Mouse (Mus musculus) urinary bladder, postnatal 0 days (tissue): Measurements from ENCODE around the gene Camp. TPM values are rescaled to one million over a fixed set of nuclear protein-coding genes. Genes with fewer than 3 reads are reported as not detected.

ENCODE experiments used
- microRNA-seq: library from miRNA; unstranded; fragments of <30 nt; microRNA quantifications from one replicate; pipeline ENCODE4, GENCODE M21; 2016
- polyA plus RNA-seq: library from polyadenylated mRNA; unstranded; fragments of >200 nt; fragmentation: Nextera tagmentation; extraction: Ambion mirVana; gene quantifications from 2 replicates; pipeline ENCODE4 v1.2.1, GENCODE M21; 2015

The Camp gene
- 0.64 and 1.2 TPM in 2 replicates for polyA plus RNA-seq

GRCm38 (mm10) chr9:109849312-109849758, at the start of gene Camp:
Camp (minus strand) TSS chr9:109849617.

GRCm38 (mm10) chr9:109874797-109875691, 25.6 kb upstream of the Camp start, which contains the start of gene Cdc25a:
Cdc25a (plus strand) TSS chr9:109875579.

GRCm38 (mm10) chr9:109832391-109833087, 16.9 kb downstream of the Camp start, which contains the start of gene Nme6:
Nme6 (plus strand) TSS chr9:109832749.

GRCm38 (mm10) chr9:109811980-109812379, 37.4 kb downstream of the Camp start, which contains the start of gene Spink8:
Spink8 (plus strand) TSS chr9:109812280.

Small RNA genes within 50 kb of the gene (microRNA-seq; reads per million reads assigned to microRNA genes)
- gene Mir7089: not detected

Other genes starting within 250 kb of the Camp start
- gene Fbxw24, start 223.6 kb downstream of the Camp start, polyA plus RNA-seq: 0.22 TPM in 1 of 2 replicates, not detected in the other
- 0.08 TPM in 1 of 2 replicates, not detected in the other for gene Fbxw25, start 185.0 kb downstream of the Camp start, polyA plus RNA-seq
- gene Fbxw18, start 146.9 kb downstream of the Camp start, polyA plus RNA-seq: 0.51 and 1.4 TPM in 2 replicates
- 0.28 and 0.90 TPM in 2 replicates for gene Fbxw26, start 103.5 kb downstream of the Camp start, polyA plus RNA-seq
- gene Fbxw27, start 58.9 kb downstream of the Camp start, polyA plus RNA-seq: 6.0 and 6.1 TPM in 2 replicates
- 2.8 and 2.9 TPM in 2 replicates for gene Spink8, start 37.3 kb downstream of the Camp start, polyA plus RNA-seq
- 29.5 and 30.0 TPM in 2 replicates for gene Nme6, start 16.9 kb downstream of the Camp start, polyA plus RNA-seq
- gene Cdc25a, start 26.0 kb upstream of the Camp start, polyA plus RNA-seq: 15.3 TPM in 2 replicates
- gene Map4, start 81.8 kb upstream of the Camp start, polyA plus RNA-seq: 45.8 and 63.3 TPM in 2 replicates